Mouse (Mus musculus) urinary bladder, postnatal 25 days (tissue): ENCODE data around the gene Sirpa.

ENCODE experiments used
- DNase-seq: peaks from one replicate; pipeline ENCODE4 v3.0.0; 2022; ENCODE audit warnings: low spot score

Sirpa gene

DNA sequence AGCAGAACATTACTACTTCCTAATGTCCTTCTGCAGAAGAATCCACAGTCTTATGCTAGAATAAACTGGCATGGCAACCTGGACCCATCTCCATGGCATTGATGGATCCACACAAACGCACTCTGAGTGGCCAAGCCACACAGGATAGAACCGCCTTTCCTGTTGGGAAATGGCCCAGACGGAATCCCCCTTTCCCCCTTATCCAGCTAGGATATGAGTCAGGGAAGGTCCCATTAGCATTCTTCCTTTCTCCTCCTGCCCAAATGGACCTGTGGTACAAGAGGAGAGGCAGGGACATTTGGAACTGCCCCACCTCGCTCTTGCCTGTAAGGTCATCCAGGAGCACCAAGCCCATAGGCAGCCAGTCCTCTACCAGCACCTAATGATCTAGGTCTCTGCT is 10.4 kb upstream of the Sirpa start:
- DNase-seq, result no peak

DNA sequence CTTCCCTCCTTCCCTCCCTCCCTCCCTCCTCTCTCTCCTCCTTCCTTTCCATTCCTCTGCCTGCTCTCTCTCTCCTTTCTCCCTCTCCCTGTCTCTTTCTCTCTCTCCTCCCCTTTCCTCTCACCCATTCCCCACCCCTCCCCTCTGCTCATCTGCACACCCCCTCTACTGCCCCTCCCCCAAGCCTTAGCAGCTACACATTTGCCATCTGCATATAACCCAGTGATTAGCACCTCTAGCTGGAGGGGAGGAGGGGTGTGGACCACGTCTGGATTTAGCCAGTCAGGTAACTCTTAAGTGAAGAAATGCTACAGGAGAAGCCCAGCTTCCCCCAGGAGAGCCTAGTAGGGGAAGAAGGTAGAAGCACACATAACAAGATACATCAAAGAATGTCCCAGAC is 7.7 kb upstream of the Sirpa start:
- no peak for DNase-seq

DNA sequence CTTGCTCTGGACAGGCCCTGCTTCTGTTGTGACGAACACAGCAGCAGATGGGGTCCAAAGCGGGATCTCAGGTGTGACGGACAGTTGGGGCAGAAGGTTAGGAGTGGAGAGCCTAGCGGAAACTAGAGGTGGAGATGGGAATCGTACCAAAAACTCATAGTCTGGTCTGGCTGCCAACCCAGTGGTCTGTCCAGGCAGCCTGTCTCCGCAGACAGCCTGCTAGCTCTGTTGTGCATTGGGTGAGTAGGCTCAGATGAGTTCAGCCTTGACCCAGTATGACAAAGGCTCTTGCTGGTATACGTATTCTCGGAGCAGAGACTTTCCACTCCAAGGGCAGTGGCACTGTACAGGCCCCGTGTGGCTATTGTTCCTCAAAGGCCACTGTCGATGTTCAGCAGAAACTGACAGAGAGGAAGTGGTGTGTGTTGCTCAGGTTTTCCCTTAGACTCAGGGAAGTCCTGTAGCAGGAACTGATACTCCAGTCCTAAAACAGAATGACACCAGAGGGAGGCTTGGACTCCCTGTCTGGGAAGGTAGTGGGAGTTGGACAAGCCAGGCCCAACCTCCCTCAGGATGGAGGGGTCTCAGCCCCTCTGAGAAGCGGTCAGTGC is 6.6 kb upstream of the Sirpa start:
- DNase-seq, result no peak

DNA sequence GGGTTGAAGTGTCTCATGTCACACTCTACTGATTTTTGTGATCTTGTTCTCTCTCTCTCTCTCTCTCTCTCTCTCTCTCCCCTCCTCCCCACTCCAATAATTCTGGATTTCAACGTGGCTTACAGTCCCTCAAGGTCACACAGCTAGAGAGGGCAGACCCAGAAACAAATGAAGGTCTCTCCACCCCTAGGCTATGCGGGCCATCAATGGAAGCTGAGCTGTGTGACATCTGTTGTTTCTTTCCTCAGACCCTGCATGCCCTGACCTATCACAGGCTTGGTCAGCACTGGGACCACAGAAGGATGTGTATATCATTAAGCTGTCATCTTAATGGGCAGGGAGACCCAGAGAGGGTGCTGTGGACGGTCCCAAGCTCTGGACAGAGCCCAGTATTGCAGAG is 5.4 kb upstream of the Sirpa start:
- DNase-seq, result no peak

DNA sequence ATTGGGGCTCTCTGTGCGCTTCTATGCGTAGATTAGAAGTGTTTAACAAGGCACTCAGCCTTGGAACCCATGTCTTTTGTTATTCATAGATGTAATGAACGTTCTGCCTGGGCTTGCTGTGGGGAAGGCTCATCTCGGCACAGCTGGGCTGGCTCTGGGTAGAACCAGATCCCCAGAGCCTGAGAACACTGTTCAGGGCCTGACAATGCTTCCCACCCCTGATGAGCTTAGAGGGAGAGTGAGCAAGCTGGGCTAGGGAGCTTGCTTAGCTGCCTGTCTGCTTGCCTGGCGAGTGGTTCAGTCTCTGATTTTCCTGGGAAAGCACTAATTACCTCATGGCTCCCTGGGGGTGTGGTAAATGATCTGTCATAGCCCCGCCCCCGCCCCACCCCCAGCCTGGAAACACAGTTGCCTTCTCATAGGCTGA is 4.8 kb upstream of the Sirpa start:
- DNase-seq, result no peak

DNA sequence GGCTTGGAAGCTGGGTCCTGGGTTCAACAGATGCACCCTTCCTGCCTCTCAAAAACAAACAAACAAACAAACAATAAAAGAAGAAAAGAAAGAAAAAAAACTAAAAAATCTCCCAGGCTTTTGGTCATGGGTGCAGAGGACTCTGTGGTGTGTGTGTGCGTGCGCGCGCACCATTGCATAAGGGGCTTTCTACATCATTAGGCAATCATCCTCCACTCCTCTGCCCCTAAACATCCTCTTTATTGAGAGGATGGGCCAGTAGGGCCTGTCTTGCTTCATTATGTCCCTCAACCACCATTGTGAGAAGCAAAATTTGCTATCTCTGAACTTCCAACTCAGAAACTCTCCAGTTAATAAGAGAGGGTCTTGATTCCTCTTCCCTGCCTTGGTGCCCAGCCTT is 738 bp upstream of the Sirpa start:
- no peak for DNase-seq

DNA sequence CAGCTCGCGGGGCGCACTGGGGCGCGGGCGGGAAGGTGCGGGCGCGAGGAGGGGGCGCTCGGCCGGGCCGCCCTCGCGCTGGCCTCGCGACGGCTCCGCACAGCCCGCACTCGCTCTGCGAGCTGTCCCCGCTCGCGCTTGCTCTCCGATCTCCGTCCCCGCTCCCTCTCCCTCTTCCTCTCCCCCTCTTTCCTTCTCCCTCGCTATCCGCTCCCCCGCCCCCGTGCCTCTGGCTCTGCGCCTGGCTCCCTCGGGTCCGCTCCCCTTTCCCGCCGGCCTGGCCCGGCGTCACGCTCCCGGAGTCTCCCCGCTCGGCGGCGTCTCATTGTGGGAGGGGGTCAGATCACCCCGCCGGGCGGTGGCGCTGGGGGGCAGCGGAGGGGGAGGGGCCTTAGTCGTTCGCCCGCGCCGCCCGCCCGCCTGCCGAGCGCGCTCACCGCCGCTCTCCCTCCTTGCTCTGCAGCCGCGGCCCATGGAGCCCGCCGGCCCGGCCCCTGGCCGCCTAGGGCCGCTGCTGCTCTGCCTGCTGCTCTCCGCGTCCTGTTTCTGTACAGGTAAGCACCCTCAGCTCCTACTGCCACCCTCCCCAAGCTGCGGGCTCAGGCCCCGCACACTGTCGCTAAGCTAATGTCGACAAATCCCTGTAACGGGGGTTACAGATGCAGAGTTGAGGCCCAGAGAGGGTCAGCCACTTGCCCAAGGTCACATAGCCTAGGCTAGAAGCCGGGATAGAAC is 673 bp downstream of the Sirpa start:
- DNase-seq, result peak; percentile 65

DNA sequence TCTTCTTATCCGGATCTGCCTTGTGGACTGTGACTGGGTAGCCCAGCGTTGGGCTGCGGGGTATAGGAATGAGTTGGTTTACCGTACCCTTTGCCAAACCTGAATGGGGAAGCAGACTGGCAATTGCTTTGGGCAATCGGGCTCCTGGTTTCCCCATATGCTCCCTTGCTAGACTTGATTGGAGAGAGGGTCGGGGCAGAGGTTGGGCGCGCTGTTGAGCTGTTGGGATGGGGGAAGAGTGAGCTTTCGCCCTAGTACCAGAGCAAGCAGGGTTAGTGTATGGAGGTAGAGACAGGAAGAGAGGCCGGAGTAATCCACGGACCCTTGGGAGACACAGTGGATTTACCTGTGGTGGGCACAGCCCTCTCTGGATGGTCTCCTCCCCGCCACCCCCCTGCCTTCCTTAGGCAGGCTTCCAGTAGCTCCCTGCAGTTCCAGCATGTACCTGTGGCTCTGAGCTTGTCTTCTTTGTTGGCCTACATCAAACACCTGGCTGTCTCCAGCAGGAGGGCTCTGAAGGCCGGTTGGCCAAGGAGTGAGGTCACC is 1.3 kb downstream of the Sirpa start:
- DNase-seq, result no peak

DNA sequence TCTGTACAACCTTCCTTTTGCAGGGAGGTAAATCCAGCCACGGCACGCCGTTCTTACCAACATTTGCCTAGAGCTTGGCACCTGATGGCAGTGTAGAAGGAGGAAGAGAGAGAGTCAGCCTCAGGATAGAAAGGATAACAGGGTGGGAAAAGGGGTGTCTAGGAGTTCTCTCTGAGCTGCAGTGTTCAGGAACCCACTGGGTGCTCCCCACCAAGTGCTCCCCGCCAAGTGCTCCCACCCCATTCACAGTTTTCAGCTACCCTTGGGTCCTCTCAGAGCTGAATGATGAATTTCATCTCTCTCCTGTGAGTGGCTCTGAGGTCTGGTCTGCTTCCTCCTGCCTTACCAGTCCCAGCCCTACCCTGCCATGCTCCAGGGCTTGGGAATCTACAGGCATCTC is 1.9 kb downstream of the Sirpa start:
- DNase-seq, result no peak

DNA sequence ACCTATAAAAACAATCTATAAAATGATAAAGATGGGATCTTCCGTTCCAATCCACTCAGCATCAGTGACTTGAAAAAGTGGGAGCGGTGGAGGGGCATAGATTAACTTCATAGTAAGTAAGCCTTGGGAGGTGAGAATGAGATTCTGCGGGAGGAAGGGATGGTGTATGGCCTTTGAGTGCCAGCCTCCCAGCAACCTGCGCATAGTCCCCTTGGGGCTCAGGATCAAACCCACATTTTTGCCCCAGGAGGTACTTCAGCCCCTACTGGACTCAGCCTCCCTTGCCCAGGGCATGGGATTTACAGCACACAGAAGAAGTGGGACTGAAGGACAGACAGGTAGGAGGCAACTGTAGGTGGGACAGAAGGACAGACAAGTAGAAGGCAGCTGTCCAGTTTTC is 2.6 kb downstream of the Sirpa start:
- no peak for DNase-seq

DNA sequence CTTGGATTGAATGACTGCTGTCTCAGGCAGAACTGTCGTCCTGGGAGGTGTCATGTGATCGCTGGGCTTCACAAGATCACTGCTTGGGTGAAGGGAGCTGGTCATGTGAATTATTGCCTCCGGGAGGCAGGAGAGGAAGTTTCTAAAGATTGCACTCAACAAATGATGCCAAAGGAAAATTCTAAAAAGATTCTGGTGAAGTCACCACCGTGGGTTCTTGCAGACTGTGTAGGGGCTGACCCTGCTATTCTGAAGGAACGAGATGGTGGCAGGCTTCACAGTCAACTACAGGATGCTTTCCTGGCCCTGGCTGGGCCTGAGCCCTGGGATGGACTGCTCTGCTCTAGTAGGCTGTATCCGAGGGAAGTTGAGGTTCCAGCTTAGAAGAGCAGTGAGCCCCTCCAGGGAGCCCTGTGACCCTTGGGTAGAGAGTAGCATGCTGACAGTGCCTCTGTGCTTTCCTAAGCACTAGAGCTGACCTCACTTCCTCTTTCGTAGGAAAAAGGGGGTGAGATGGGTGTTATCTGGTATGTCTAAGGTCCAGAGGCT is 3.1 kb downstream of the Sirpa start:
- DNase-seq, result no peak

DNA sequence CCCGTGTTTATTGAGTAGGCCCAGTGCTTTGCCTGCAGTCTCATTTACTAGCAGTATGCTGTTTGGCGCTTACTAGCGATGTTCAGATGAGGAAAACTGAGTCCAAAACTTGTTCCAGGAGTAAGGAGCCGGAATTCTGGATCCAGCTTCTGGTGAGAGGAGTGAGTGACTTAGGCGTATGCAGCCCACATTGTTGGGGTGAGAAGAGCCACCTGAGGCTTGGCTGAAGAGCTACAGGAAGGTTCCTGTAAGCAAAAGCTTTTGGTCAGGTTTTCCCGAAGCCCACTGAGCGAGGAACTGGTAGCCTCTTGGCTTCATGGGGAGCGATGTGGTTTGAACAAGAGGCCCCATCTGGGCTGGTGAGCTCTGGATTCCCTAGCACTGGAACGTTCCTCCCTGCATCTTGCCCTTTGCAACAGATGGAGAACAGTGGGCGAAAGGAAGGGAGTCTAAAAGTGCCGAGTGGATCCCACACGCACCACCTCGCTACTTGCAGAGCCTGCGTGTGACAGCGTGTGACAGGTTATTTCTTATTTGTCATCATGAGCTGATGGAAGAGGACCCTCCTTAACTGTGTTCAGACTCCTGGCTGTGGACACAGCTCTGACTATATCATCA is 4.0 kb downstream of the Sirpa start:
- no peak for DNase-seq

DNA sequence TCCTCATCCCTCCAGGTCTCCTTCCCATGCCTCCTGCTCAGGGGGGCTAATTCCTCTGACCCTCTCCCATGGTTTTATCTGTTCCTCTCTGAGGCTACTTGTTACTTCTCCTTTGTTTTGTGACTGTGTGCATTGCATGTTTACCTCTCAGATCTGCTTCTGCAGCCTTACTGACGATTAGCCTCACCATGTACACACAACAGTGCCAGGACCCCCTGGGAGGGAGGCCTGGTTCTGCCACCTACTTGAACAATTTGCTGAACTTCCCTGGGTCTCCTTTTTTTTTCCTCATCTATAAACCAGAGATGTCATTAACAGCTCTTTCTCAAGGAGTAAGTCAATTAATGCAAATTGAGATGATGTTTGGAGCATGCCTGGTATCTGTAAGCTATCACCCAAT is 4.9 kb downstream of the Sirpa start:
- DNase-seq, result no peak

DNA sequence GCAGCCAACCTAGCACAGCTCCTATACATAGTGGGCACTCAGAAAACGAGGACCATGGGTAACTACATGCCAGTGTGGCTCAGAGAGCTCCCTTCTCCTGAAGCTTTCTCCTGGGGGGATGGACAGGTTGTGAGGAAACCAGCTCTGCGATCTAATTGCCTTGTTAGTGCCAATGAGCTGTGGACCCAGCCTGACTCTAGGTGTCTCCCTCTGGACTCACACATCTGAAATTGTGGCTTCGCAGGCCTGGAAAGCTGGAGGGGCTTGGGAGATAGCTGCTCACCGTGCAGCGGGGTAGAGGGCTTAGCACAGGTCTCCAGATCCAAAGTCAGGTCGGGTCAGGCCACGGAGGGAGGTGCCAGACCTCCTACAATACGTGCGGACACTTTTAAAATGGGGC is 5.5 kb downstream of the Sirpa start:
- DNase-seq, result no peak

DNA sequence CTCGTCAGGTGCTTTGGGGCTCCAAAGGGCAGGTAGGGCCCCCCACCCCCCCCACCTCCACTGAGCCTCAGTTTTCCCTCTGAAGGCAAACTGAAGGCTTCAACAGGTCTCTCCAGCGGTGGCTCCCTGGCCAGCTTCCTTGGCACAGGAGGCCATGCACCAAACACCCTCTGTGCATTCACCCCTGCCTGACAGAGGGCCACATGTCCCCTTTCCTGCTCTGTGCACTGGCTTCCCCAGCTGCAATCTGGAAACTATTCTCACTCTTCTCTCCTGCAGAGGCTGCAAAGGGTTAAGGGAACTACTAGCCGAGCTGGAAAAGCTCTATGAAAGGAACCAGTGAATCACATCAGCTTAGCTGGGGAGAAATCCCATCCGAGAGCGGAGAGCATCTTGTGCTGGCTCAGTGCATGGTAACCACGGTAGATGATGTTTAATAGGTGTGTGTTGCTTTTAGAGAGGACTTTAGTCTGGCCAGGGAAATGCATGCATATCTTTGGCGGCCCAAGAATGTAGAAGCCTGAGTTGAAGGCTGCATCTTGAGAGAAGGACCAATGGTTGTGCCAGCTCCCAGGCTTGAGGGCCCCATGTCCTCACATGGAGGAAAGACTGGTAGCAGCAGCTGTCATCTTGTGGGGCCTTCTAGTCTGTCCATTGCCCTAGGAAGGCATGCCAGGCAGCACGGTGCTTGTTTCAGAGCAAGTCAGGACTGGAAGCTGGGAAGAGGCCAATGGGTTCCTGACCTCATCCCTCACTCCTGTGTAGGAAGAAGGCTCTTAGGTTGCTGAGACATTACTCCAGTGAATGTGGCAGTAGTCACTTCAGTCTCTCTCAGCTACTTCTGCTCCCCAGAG is 6.8 kb downstream of the Sirpa start:
- DNase-seq, result no peak

DNA sequence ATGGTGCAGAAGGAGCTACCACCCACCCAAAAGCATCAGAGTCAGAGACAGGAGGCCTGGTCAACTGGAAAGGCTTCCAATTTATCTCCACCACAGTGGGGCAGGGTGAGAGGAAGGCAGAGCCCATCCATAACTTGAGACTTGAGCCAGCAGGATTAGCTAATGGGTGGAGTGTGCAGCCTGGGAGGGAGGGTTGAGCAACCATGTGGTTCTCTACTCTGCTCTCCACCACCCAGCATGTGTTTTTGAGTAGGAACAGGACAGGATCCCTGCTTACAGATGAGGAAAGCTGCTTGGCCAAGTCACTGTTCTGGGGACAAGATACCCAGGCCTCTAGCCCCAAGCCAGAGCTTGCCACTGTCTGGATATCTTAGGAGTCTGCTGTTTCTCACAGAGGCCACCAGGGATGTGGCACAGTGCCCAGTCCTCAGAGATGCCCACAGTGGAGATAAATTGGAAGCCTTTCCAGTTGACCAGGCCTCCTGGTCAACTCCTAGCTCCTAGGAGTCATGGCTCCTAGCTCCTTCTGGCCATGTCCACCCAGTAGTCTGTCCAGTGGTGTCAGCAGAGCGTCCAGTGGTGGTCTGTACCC is 8.5 kb downstream of the Sirpa start:
- DNase-seq, result no peak

DNA sequence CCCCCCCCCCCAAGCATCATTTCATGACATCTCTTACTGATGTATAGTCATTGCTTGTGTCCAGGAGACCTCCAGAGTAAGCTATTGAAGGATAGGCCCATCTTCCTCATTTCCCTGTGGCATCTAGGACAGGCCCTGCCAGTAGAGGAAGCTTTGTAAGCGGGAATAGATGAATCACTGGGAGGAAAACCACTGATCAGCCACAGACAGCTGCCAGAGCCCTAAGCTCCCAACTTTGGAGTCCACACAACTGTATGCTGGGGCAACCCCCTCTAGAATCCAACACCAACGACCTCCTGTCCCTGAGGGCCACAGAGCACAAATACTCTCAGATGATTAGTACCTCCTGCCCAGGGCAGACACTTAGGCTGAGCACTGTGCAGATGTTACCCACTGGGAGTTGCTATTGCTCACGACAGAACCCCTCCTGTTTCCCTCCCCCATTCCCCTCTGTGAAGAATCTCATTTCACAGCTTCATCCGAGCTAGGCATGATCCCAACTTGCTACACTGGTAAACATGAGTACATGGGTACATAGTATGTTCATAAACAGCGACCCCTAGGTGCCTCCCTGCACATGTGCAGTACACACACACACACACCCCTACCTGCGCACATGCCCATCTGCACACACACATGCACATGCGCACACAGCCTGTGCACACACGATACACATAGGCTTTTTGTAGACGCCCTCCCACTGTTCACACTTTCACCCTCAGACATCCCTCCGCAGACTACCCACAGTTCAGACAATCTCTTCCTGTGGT is 9.4 kb downstream of the Sirpa start:
- DNase-seq, result no peak

DNA sequence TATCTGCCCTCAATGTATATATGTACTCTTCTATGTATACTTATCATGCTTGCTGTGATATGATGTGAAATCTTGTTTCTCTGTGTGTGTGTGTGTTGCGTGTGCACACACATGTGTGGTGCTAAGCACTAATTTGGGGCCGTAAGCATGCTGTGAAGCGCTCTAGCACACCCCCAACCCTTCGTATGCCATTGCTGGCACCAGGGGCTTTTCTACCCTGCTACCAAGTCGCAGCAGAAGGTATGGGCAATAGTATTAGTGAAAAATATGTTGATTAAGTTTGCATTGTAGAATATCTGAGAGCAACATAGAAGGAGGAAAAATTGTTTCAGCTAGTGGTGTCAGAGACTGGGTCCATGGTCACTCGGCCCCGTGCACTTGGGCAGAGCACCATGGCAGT is 10.2 kb downstream of the Sirpa start:
- no peak for DNase-seq

DNA sequence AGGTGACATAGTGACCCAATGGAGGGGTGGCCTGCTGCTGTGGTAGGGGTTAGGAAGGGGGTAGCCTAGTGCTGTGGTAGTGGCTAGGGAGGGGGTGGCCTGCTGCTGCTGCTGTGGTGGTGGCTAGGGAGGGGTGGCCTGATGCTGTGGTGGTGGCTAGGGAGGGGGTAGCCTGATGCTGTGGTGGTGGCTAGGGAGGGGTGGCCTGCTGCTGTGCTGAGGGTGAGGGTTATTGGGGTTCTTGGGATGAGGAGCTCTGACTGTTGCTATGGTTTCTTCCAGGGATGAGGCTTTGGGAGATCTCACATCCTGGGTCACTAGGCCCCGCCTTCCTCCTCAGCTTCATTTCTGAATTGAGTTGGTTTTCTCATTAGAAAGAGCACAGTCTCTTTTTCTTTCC is 10.9 kb downstream of the Sirpa start:
- DNase-seq, result no peak

DNA sequence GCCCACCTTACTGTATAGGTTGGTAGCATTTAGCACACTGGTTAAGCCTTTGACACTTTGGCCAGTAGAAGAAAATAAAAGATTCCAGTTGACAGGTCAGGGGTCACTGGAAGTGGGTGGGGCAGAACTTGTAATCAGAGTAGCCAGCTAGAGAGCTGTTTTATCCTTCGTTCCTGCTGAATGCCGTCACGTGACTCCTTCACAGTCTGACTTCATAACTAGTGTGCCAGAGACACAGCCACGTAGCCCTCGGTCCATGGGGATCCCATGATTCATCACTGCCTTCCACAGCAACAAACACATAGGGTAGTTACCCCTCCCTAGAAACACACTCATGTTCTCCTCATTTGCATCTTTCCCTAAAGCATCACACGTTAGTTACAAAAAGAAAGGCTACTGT is 11.4 kb downstream of the Sirpa start:
- DNase-seq, result no peak

DNA sequence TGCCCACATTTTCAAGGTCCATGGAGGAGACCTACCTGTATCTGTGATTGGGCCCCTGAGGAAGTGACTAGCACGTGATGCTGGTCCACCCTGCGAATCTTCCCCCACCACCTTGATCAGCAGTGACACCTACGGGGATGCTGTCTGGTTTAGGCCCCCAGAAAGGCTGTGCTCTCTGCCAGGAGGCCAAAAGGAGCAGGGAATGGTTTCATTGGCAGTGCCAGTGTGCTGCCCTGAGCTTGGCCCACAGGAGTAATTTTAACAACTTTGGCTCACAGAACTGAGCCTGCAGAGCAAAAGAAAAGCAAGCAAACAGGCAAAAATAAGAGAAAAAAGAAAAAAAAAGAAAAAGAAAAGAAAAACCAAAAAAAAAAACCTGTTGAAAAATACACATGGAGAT is 13.2 kb downstream of the Sirpa start:
- no peak for DNase-seq
